Mouse (Mus musculus) left cerebral cortex, adult 11 months (tissue): Measurements from ENCODE around the gene Gys1.
"Not testable (repeated sequence)": the region's sequence is repeated elsewhere in the genome, so short reads cannot be mapped to it uniquely, and the experiment has no call there.

Source experiments
- DNase-seq: peaks from one replicate; pipeline ENCODE4 v3.0.0; 2022; ENCODE audit warnings: low spot score

Gene Gys1

DNA sequence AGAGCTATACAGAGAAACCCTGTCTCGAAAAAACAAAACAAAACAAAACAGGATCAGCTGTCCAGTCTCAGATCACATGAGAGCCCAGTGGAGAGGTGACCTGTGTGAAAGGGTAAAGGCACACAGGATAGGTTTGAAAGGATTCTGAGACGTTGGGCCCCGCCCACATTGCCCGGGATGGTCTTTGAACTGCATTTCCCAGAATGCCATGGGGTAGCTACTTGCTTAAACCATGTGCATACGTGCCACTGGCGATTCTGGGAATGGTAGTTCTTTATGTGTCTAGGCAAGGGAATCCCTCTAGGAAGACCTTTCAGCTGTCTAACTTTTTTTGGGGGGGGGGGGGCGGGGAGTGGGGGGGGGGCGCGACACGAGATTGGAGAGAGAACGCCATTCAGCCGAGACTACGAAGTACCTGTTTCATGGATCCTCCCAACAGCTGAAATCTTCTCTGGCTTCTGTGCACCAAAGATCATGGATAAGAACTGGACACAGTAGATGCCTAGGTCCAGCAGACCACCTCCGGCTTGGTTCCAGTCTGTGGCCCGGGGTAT lies 46.8 kb downstream of the Gys1 start, which contains the start of gene Tulp2:
TSS of gene Tulp2 (plus strand) at position 504 of the 554 bp plus-strand sequence.
- no peak for DNase-seq

DNA sequence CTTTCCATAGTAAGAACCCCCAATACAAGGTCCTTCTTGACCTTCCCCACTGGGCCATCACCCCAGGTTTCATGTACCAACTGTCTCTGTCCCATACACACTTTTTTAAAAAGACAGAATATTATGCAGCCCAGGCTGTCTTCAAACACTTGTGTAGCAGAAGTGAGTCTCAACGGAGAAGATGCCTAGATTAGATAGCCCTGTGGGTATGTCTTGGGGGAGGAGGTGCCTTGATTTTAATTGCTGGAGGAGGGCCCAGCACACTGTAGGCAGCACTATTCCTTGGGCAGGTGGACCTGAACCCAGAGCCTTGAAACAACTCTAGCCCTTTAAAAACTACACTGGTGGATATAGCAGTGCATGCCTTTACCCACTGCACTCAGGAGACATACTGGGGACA lies 47.5 kb downstream of the Gys1 start:
- DNase-seq = no peak

GRCm38 (mm10) chr7:45484985-45485384 lies 50.3 kb downstream of the Gys1 start:
- DNase-seq = not testable (repeated sequence)

GRCm38 (mm10) chr7:45486158-45486557 lies 51.5 kb downstream of the Gys1 start:
- no peak for DNase-seq

DNA sequence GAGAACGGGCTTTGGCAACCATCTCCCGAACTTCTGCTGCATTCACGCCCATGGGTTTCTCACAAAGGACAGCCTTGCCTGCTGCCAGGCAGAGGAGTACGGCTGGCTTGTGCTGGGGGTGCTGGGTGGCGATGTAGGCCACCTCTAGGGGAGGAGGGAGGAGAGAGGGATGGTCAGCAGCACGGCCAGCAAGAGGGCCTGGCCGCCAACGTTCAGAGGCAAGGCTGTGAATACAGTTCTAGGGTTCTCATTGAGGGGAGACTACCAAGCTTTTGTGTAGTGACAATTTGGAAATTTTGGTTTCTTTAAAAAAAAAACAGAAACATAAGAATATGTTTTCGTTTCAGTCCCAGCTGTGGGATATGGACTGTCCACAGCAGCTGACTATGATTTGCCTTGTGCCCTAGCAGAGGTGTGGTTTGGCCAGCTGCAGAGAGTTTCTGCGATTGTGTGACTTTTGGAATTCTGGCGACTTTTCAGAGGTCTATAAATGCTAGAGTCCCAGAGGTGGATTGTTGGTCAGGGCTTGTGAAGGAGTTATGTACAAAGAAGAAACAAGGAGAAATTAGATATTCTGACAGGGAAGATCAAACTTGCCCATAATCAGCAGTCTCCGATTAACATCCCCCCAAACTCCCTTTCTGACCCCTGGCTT lies 52.2 kb downstream of the Gys1 start, which contains the start of gene Gm45808:
TSS of gene Gm45808 (minus strand) at position 51 of the 655 bp plus-strand sequence.
- no peak for DNase-seq

DNA sequence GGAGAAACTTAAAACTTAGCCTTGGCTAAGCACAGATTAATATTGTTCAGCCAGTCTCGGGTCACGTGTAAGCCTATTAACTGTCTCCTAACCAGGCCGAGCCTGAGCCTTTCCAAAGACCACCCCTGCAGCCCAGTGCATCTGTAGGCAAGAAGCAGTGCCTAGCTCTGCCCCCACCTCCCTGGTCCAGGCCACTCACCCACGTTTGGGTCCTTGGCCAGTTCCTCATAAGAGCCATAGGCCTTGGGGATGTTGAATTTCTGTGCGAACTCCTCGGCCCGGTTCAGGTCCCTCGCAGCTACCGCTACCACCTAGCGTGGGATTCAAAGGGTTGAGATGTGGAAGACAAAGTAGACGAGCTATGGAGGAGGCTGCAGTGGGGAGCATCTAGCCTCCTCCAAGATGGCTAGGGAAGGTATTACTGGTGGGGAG lies 53.2 kb downstream of the Gys1 start:
- DNase-seq = no peak

GRCm38 (mm10) chr7:45488293-45489204 lies 53.9 kb downstream of the Gys1 start, which contains the start of gene Dhdh:
Gene Dhdh, minus strand, starts transcription at chr7:45488805.
- no peak for DNase-seq

- no peak for DNase-seq
Observed at GRCm38 (mm10) chr7:45489578-45489977, 54.9 kb downstream of the Gys1 start.

DNA sequence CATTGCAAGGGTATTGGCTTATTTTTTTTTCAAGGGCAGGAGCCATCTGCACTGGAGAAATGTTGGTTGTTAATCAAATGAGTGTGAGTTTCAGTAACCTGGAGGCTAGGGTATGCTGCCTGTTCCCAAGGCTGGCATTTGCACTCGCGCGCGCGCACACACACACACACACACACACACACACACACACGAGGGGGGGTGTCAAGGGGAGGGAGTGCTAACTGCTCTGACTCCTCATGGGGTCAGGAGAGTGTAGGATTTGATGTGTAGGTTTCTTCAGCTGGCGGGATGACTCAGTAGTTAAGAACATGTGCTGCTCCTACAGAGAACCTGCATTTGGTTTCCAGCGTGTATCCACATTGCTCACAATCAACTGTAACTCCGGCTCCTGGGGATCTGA lies 56.2 kb downstream of the Gys1 start:
- DNase-seq = no peak

GRCm38 (mm10) chr7:45491264-45491663 lies 56.6 kb downstream of the Gys1 start:
- no peak for DNase-seq

GRCm38 (mm10) chr7:45492225-45492844 lies 57.7 kb downstream of the Gys1 start:
- DNase-seq = no peak

DNA sequence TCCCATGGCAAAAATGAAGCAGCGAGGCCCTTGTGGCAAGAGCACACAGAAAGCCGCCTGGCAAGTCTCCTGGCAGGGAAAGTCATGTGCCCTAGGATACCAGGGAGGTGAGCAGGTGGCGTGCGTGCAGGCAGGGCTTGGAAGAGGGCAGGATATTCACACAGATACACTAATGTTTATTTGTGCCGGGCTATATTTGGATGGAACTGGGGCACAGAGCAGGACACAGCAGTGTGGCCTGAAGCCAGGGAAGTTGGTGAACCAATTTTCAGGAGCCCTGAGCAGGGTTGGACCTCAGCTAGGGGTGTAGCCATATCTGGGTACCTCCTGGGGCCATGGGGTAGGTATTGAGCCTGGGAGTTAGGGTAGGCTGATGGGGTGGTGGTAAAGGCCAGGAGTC lies 58.3 kb downstream of the Gys1 start:
- no peak for DNase-seq

- DNase-seq = no peak
Observed at GRCm38 (mm10) chr7:45494548-45494947, 59.9 kb downstream of the Gys1 start.

DNA sequence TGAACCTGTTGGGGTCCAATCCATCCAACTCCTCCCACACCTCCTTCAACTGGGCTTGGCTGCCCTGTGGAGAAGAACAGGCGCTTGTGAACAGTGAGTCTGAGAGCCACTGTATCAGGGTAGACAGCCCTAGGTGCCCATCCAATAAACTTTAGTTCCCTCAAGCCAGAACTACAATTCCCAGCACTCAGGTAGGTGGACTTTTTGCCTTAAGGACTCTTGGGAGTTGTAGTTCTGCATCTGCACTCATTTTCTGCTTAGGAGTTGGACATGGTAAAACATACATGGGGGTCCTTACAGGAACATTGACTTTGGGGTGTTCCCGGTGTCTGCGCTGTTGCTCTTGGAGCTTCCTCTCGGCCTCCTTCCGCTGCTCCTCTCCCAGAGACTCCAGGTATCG lies 63.8 kb downstream of the Gys1 start:
- no peak for DNase-seq
